Mouse (Mus musculus) layer of hippocampus, postnatal 36 days (tissue): ENCODE measurements at regions not wholly inside any gene's neighbourhood (a gene's known extent, or its start where the extent isn't known, plus 50 kb on each side); places are given as distances from the start of the nearest gene placed in this dataset.

Experiments used
- DNase-seq, 2 experiments: peaks; one replicate each; pipeline ENCODE4 v3.0.0; 2022

DNA sequence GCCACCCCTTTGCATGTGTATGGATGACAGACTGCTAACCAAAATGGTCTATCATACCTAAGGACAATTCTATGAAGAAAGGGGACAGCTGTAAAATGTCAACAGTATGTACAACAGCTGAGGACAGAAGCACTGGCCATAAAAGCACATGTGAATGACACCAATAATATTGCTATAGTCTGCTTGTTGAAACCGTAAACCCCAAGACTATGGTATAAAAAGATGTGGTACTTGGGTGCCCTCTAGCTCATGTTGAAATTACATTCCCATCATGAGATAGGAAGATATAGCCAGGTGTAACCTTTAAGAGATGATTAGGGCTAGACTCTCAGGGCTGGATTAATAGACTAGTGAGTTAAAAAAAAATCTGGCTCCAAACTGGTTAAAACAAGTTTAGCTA lies 361.6 kb upstream of the Sptlc3 start:
- no peak for DNase-seq

DNA sequence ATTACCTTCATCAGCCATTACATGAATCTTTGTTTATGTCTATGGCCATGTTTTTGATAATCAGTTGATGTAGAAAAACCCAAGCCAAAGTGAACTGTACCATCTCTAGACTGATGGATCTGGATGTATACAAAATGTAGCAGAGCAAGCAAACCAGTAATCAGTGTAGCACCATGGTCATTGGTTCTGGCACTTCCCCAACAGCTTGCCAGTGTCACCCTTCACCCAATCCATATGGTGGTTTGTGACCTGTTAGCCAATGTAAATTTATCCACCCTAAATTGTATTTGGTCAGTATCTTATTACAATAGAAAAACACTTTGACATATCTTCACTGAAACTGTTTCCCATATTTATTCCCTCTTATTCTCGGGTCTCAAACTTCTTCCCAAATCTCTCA lies 346.7 kb upstream of the Sptlc3 start:
- DNase-seq: no peak

DNA sequence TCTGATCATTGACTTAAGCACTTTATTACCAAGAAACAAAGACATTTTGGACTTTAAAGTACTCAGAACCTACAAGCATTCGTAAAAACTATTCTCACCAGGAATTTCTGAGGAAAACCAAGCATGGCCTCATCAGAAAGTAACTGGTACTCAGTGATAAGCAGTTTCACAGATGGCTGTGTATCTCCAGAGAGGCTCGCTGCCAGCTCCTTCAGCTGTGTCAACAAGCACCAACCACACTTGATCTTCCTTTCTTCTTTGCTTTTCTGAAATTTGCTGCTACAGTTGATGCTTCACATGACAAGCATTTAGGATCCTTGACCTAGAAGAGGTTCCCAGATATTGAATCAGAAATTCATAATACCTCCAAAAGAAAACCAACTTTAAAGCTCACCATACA lies 314.1 kb upstream of the Sptlc3 start:
- DNase-seq: peak in 1 of 2 experiments; percentile 20

DNA sequence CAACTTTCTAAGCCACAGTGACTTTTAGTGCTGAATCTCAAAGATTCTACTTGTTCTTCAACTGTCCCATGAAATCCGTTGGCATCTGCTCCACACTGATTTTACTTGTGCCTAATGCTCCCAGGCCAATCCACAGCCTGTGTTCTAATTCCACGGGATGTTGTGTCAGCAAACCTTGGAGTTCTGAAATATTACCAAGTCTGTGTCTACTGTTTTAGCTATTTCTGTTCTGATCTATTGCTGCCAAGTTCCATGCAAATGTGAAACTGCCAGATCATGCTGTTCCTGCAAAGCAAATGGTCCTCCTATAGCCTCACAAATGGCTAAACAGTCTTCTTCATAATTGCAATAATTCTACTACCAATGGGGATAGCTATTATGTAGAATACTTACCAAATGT lies 295.4 kb upstream of the Sptlc3 start:
- DNase-seq: peak; percentile 14 to 19

DNA sequence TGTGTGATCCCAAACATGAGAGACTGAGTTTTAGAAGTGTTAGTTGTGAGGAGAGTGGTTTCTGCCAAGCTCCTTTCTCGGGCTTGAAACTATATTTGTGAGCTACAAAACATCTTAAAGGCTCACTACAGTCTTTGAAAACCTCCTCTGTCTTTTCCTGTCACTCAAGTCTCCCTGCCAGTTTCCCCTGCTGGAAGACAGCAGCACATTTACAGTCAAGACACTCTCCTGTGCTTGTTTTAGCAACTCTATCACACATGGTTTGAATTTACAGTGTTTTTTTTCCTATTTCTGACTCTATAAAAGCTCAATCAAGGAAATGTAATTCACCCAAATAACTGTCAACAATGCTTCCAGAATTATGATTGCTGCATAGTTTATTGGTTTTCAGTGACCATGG lies 286.1 kb upstream of the Sptlc3 start:
- DNase-seq: no peak

DNA sequence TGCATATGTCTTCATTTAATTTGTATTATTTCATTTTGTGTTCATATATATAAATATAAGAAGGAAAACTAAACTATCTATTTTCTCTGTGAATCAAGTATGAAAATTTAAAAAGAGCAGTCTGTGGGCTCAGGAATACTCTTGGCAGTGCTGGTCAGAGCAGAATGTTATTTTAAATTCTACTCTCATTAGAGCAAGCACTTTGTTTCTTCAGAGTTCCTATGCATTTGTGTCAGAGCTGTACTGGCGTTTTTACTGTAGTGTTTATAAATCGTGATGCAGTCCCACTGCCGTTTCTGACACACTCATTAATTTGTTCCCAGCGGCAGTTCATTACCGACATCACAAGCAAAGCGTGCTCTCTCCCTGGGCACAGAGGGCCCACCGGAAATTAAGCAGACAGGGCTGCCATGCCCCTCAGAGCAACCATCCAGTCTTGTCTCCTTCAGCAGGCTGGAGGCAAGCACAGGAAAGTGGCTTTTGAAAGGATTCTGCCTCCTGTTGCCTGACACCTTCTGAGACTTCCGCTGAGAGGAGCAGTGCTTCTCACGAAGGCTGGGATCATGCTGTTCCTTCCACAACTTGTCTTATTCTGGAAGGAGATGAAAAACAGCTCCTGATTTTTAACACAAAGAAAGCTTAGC lies 272.8 kb upstream of the Sptlc3 start:
- DNase-seq: peak; percentile 10 to 25

DNA sequence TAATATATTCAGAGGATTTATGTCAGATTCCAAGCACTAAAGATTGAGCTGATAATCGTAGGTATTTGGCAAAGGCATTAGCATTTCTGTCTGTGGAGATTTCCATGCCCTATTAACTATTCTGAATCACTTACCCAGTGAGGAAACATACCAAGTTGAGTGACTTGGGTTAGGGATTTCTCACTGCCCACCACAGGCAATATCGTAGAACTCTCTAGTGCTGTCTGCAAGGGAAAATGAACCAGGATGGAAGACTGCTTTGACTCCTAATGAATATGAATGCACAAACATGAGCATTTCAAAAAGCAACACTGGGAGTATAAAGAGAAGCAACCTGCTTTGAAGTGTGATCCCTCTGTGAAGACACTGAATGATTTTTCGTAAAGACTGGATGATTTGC lies 263.3 kb upstream of the Sptlc3 start:
- no peak for DNase-seq

DNA sequence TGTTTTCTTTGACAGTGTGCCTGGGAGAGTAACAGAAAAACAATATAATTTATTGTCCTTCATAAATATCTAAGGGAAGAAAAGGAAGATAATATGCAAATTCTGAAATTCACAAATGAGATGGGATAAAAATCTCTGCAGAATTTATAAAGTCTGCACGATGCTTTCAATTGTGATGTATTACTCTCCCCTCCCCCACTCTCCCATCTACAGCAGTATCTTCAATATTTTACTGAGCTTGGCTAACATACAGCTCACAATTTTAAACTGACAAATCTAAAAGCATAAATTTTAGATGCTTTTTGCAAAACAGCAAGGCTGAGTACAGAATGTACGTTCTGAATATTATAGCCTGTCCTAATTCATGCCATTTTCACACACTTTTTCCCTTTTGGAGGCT lies 243.6 kb upstream of the Sptlc3 start:
- DNase-seq: no peak

DNA sequence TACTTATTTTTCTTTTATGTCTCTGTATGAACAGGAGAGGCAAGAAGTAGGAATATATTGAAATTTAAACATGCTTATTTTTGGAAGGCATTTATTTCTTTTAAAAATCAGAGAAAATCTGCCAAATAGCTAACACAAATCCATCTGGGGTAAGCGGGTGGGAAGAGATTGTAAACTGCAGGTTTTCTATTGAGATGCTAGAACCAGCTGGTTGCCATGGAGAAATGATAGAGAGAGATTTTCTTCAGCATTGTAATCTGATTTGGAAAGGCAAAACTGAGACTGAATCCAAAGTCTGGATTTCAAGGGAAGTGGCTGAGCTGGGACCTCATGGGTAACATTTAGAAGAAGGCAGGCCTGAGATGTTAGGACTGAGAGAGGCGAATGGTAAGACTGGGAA lies 226.6 kb upstream of the Sptlc3 start:
- DNase-seq: peak in 1 of 2 experiments; percentile 31

DNA sequence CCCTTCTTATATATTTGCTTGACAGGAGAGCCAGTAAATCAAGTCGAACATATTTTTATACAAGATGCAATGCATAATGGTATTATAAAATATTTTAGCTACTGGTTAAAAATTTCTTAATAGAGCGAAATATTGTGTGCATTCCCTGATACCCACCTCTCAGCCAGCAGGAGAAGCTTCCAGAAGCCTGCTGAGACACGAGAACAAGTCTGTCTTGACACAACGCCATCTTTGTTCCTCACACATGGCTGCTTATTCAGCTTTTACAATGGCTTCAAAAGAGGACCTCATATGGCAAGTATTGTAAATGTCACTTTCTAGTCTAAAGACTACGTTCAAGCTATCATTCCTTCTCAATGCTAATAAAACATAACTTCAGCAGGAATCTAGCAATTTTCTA lies 217.1 kb upstream of the Sptlc3 start:
- no peak for DNase-seq

DNA sequence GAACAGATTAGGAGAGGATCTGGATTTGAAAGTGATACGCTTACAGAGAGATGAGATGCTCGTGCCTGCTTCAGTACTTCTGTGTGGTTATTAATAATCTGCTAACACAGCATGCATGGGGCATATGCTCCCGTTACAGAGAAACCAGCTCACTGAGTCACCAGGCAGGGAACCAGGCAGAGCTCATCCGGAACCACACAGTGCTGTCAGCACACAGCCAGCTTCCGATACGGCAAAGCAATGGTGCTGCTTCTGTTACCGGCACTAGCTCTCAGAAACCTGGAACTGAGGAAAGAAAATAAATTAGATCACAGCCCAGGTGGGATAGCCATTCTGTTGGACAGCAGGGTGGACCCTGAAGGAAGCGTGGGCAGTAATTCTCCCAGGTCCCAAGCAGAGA lies 216.1 kb upstream of the Sptlc3 start:
- peak; percentile 63 to 67 for DNase-seq

DNA sequence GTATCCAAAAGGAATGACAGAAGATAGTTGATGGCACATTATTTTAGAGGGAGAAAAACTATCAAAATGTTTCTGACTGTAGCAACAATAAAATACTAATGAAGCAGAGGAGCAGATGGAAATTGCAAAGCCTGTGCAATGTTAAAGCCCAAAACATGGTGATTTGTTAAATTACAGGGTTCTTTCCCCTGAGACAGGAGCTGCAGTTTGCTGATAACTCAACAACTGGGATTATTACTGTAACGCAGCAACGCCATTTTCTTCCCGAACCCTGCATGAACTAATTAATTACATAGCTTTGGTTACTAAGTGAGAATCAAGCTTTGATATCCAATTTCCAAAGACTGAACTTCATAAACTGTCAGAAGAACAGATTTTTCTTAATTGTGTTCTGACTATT lies 212.7 kb upstream of the Sptlc3 start:
- DNase-seq: no peak

DNA sequence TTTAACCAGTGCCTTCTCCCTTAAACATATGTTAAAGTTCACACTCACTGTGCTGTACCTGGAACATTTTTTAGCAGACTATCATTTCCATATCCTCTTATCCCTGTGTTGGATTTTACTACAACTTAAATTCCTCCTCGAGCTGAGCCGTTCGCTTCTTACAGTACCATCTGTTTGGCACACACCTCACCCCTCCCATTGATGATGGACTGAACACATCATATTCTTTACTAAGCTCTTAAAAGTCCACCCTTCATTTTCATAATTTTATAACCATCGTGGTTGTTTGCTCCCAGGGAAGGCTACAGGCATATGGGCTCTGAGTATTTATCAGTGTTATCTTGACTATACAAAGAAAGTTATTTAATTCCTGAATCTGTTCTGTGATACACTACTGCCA lies 209.4 kb upstream of the Sptlc3 start:
- no peak for DNase-seq

DNA sequence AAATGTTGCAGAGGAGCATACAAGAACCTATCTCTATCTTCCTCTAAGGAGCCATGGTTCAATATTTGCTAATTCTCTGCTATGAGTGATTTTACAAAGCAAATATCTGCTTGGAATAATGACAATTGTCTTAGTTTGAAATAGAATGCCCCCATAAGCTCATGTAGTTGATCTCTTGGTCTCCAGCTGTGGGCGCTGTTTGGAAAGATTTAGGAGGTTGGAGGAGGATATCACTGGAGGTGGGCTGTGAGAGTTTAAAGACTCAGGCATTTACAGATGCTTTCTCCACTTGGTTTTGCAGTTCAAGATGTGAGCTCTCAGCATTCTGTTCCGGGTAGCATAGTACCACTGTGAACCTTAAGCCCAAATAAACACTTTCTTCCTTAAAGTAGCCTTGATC lies 207.3 kb upstream of the Sptlc3 start:
- DNase-seq: no peak

DNA sequence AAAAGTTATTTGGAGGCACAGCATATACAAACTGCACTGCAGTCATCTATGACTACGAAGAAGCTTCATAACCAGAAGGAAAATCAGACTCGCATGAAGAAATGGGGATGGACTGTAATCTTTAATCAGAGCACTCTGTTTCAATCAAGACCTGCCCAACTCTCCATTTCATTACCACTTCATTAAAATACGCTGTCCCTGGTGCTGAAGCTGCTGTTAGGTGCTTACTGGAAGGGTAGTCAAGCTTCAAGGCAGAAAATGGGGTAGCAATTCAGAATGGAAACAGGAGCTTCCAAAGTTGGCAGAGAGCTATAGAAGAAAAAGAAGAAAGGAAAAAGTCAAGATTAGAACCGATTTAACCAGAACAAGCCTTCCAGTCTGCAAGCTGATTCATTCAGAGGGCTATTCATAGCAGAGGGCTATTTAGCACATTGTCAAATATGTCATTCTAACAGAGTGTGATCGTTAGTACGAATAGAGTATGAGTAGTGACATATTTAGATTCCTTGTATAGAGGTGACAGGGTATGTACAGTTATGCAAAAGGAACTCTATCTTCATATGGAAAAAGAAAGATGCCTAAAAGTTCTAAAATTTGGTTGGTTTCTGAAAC lies 195.1 kb upstream of the Sptlc3 start:
- DNase-seq: no peak

DNA sequence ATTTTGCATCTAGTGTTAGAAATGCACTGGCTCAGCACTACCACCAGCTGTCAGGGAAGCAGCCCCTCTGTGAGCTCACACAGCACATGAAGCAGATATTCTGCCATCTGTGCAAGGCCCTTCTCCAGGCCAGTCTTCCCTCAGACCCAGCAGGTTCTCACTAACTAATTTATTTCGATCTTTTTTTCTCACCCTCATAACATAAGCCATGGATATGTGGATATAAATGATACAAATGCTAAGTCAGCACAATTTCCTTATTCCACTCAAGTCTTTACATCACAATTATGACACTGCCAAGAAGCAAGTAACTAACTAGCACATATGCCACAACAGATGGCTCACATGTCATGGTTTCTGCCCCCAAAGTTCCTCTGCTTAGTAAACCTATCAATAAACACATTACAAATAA lies 182.3 kb upstream of the Sptlc3 start:
- peak; percentile 44 to 56 for DNase-seq

DNA sequence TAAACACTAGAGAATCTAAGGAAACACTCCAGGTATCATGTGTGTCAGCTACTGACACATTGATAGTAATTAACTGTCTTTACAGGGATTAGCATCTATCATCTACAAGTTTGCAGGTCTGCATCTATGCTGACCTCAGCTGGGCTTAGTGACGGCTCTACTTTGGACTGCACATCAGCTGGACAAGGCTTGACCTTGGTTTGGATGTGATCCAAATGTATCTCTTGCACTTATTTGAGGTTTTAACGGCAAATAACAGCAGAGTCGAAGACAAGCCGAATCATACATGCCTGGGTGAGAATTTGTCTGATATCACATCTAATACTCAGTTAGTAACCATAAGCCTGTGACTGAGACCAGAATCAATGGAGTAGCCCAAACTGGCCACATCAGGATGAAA lies 181.7 kb upstream of the Sptlc3 start:
- DNase-seq: no peak

DNA sequence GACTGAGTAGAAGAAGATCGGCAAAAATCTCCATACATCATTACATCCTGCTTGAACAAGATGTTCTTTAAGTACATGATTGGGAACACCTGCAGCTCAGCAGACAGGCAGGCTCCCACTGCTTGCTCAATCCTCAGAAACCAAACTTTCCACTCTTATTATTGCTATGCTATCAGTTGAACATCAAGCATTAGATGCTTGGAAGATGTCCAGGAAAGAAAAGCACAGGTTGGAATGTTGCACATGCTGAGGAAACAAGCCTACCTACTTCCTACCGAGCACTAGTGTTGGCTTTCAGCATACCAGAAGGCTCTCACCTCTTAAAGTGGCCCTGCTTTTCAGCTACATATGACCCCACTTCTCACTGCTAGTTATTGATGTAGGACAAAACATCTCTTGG lies 171.2 kb upstream of the Sptlc3 start:
- DNase-seq: no peak

DNA sequence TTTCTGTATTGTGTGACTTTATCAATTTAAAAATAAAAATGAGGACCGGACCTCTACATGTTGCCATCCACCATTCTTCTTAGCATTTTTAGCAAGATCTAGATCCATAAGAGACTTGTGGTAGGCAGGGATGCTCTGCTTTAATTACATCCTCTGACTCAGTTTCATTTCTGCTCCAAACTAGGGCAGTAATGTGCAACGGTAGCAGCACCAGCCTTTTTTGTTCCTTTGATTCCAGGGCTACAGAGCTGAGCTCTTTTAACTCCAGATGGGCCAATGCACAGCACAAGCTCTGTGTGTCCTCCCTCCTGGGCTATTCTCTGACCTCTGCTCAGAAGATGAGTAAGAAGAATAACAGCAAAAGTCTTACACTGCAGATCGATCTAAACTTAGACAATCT lies 168.2 kb upstream of the Sptlc3 start:
- DNase-seq: no peak

DNA sequence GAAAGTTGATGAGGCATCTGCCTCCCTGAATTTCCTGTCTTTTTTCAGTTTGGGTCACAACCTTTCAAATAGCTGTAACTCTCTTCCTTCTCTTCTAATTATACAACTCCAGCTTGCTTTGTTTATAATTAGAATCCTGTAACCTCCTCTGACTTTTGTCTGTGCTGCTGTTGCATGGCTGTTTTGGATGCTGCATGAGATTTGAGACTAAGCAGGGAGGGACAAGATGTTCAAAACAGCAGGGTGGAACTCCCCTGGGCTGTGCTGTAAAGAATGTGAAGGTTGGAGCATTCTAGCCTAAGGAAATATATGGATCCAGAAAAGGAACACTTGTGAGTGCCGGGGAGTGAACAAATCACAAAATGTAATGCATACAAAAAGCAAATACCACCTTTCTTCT lies 159.0 kb upstream of the Sptlc3 start:
- no peak for DNase-seq

DNA sequence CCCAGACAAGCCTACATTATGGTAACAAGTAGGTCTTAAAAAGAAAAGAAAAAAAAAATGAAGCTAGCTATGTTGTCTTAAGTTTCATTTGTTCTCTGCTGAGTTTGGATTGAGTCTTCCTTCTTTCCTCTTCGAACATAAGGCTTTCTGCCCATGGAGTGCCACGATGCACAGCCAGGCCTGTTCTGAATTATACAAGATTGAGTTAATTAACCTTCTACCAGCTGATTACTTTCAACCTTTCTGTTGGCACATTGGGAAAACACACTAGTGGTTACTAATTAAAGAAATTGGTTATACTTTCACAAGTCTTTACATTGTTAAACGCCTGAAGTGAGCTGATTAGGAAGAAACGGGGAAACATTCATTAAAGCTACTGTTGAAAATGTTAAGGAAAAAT lies 155.5 kb upstream of the Sptlc3 start:
- DNase-seq: no peak

DNA sequence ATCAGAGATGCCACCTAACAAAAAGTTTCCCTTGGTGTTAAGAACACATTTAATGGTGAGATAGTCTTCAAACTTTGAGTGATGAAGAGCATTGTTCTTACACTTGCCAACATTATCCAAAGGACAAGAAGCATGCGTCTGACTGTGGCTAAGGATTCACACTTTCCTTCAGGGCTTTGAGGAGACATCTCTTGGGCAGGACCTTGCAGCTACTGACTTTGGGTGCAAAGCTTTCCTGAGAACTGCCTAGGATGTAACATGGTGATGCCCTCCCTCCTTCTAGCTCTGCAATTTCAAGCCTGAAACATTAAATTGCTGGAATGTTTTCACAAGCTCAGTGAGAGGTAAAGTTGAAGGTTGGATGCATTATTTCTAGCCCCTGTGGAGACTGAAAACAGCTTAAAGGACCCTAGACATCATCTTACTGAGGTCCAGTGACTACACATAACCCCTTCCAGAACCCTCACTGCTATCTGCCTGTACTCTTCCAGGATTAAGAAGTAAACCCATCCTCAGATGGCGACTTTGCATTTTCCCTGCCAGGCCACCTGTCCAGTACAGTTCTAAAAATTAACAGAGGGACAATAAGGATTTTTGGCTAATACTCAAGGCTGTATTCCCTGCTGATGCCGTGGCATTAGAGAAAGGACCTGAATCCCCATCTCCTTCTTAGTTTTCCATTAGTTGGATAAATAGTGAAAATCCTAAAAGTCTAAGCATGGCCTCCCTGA lies 137.3 kb upstream of the Sptlc3 start:
- DNase-seq: no peak

DNA sequence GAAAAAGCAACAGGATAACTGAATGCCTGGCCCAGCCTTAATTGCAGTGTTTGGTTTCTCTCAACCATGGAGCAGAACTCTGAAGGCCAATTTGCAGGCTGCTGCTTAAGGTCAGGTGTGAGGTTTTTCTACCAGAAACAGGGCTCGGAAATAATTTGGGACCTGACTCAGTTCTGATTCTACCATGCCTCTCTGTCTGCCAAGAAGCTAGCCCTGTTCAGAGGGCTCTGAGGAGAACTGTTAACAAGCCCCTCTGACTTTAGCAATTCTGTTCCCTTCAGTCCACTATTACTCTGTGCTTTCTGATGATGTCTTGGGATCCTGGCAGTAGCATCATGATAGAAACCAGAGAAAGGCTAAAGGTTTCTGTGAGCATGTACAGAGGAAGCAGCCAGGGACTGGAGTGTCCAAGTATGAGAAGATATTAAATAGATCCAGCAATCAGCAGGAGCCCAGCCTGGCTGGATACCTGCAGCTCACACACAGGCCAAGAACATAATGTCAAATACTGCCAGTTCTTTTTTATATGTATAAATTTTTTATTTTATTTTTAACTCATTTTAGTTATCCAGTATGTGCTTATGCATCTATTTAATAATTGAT lies 131.4 kb upstream of the Sptlc3 start:
- DNase-seq: no peak

DNA sequence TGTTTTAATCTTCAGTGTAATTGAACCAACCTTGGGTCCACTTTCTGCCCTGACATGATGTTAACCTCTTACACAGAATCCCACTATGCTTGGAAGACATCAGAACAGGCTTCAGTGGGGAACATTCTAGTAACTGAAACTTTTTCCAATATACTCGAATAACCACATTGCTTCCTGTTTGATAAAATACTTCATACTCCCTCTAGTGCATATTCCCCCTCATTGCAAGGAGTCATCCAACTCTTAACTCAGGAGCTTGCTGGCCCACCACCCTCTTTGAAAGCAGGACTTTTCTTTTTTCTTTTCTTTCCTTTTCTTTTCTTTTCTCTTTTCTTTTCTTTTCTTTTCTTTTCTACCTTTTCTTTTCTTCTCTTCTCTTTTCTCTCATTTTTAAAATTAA lies 123.6 kb upstream of the Sptlc3 start:
- no peak for DNase-seq
